Mouse (Mus musculus) heart, adult 2 months (tissue): ENCODE data around the gene Trappc3l.

Source experiments
- CTCF ChIP-seq: fragments of 200-600 bp; IDR thresholded peaks from 2 replicates; pipeline ENCODE4 v1.8.1; 2022; ENCODE audit warnings: antibody characterized with exemption, mild to moderate bottlenecking, moderate library complexity
- EP300 ChIP-seq: fragments of 200-500 bp; IDR thresholded peaks from 2 replicates; pipeline ENCODE4 v1.6.1; 2011; ENCODE audit warnings: low read depth, low read length, control low read depth; ENCODE audit not compliant: insufficient read depth
- POLR2A ChIP-seq: fragments of 200-500 bp; IDR thresholded peaks from 2 replicates; pipeline ENCODE4 v1.6.1; 2011; ENCODE audit warnings: mild to moderate bottlenecking, low read depth, low read length, control low read depth; ENCODE audit not compliant: insufficient read depth

- TF ChIP-seq POLR2A (no peak), CTCF (no peak), EP300 (no peak)
These were observed 54.5 kb downstream of the Trappc3l start for GRCm38 (mm10) chr10:34091888-34092287.
